11 mouse cellular contexts compared by ENCODE assay signal in genomic region chr8:64624603-64625037, GRCm38 (mm10).
DNase-seq lines count a peak whose midpoint lies in the region; ATAC-seq and TF ChIP-seq lines count a peak whose summit lies in the region.
"Had no signal": no experiment of that assay in that cellular context is flagged by ENCODE, and none has a peak within 500 bp of the region (broad histone marks: within the 10 kb centered on the region; RNA-seq: fewer than 3 reads in every experiment).

No protein-coding gene starts in this region.

- H3K9ac ChIP-seq in hindbrain, embryonic 13.5 days = no peak overlapping the region
- H3K9ac ChIP-seq in hindbrain, embryonic 14.5 days = no peak overlapping the region
- no peak overlapping the region for H3K9ac ChIP-seq in liver, embryonic 11.5 days (ENCODE audit: low read depth, low read length)
- no peak overlapping the region for H3K9ac ChIP-seq in liver, postnatal 0 days (replicated peaks)

- TF ChIP-seq POLR2A in cortical plate, adult 2 months (IDR thresholded peaks at IDR 0.05; ENCODE audit: extremely low read depth, insufficient read depth, low read length) = no peak

- H3K27me3 ChIP-seq in hindbrain, embryonic 13.5 days = no peaks in the 10 kb centered on the region
- no peaks in the 10 kb centered on the region for H3K27me3 ChIP-seq in hindbrain, embryonic 14.5 days (ENCODE audit: control insufficient read depth, insufficient read depth, low read length)
- H3K27me3 ChIP-seq in liver, embryonic 11.5 days (replicated peaks; ENCODE audit: control insufficient read depth, insufficient read depth, low read length) = no peaks in the 10 kb centered on the region
- H3K27me3 ChIP-seq in liver, postnatal 0 days (ENCODE audit: insufficient read depth, low read length) = no peaks in the 10 kb centered on the region

- intact Hi-C loops in left cerebral cortex, postnatal 10 days (cut with DNase I) = no loop called here

- H3K36me3 ChIP-seq in hindbrain, embryonic 13.5 days = no peaks in the 10 kb centered on the region; the same call in 1 of the 2 replicates
- H3K36me3 ChIP-seq in hindbrain, embryonic 14.5 days (replicated peaks; ENCODE audit: control insufficient read depth, insufficient read depth) = no peaks in the 10 kb centered on the region
- no peaks in the 10 kb centered on the region for H3K36me3 ChIP-seq in liver, embryonic 11.5 days (ENCODE audit: control insufficient read depth, insufficient read depth, low read length)
- H3K36me3 ChIP-seq in liver, postnatal 0 days (replicated peaks; ENCODE audit: insufficient read depth, low read length) = no peaks in the 10 kb centered on the region

- no peak overlapping the region for H3K4me2 ChIP-seq in hindbrain, embryonic 13.5 days
- no peak overlapping the region for H3K4me2 ChIP-seq in hindbrain, embryonic 14.5 days (replicated peaks)
- no peak overlapping the region for H3K4me2 ChIP-seq in liver, embryonic 11.5 days
- no peak overlapping the region for H3K4me2 ChIP-seq in liver, postnatal 0 days (ENCODE audit: low read depth, low read length)

- H3K27ac ChIP-seq in hindbrain, embryonic 13.5 days = no peak overlapping the region
- no peak overlapping the region for H3K27ac ChIP-seq in hindbrain, embryonic 14.5 days
- H3K27ac ChIP-seq in cortical plate, adult 2 months (ENCODE audit: insufficient read depth, low read length) = peak overlapping the region; percentile 63
- H3K27ac ChIP-seq in liver, embryonic 11.5 days (ENCODE audit: low read depth, low read length) = no peak overlapping the region
- no peak overlapping the region for H3K27ac ChIP-seq in liver, postnatal 0 days (ENCODE audit: low read depth)

- no peaks in the 10 kb centered on the region for H3K9me3 ChIP-seq in hindbrain, embryonic 13.5 days
- no peaks in the 10 kb centered on the region for H3K9me3 ChIP-seq in hindbrain, embryonic 14.5 days (ENCODE audit: control insufficient read depth, low read length)
- no peaks in the 10 kb centered on the region for H3K9me3 ChIP-seq in liver, embryonic 11.5 days (ENCODE audit: control insufficient read depth, low read length)
- peaks cover 3% of the 10 kb centered on the region; the same call in 1 of the 2 replicates for H3K9me3 ChIP-seq in liver, postnatal 0 days (ENCODE audit: low read length)

- no peak overlapping the region for H3K4me3 ChIP-seq in hindbrain, embryonic 13.5 days
- H3K4me3 ChIP-seq in hindbrain, embryonic 14.5 days (replicated peaks; ENCODE audit: low read length) = no peak overlapping the region
- H3K4me3 ChIP-seq in cortical plate, adult 2 months (ENCODE audit: insufficient read depth, low read length) = no peak overlapping the region
- no peak overlapping the region for H3K4me3 ChIP-seq in liver, embryonic 11.5 days (ENCODE audit: low read depth, low read length)
- no peak overlapping the region for H3K4me3 ChIP-seq in liver, postnatal 0 days (ENCODE audit: low read depth, low read length)

- ATAC-seq in hindbrain, embryonic 13.5 days (ENCODE audit: low FRiP score) = peak; percentile 30; the same call in 1 of the 2 replicates
- no peak for ATAC-seq in hindbrain, embryonic 14.5 days (ENCODE audit: low FRiP score)
- no peak for ATAC-seq in liver, embryonic 11.5 days (replicated peaks; ENCODE audit: low FRiP score)
- no peak for ATAC-seq in liver, postnatal 0 days

- no peak for TF ChIP-seq EP300 in liver, postnatal 0 days (IDR thresholded peaks at IDR 0.05; ENCODE audit: low read depth)

- no peak for TF ChIP-seq CTCF in cortical plate, adult 2 months (IDR thresholded peaks at IDR 0.05; ENCODE audit: extremely low read depth, insufficient read depth, low read length)
- TF ChIP-seq CTCF in liver, postnatal 0 days (IDR thresholded peaks at IDR 0.05; ENCODE audit: low read depth) = no peak

- 63% methylated on average over 10 of the region's 10 CpGs for WGBS in hindbrain, embryonic 13.5 days
- 52% methylated on average over 10 of the region's 10 CpGs for WGBS in hindbrain, embryonic 14.5 days
- WGBS in liver, embryonic 11.5 days = 79% methylated on average over 10 of the region's 10 CpGs
- 69% methylated on average over 10 of the region's 10 CpGs for WGBS in liver, postnatal 0 days (ENCODE audit: insufficient replicate concordance)

- H3K4me1 ChIP-seq in hindbrain, embryonic 13.5 days (replicated peaks) = peaks cover 27% of the 10 kb centered on the region
- H3K4me1 ChIP-seq in hindbrain, embryonic 14.5 days (replicated peaks; ENCODE audit: control insufficient read depth, insufficient read depth, low read length) = peaks cover 22% of the 10 kb centered on the region
- H3K4me1 ChIP-seq in cortical plate, adult 2 months (ENCODE audit: control insufficient read depth, insufficient read depth, low read length) = peaks cover 15% of the 10 kb centered on the region
- no peaks in the 10 kb centered on the region for H3K4me1 ChIP-seq in liver, embryonic 11.5 days (replicated peaks; ENCODE audit: control insufficient read depth, insufficient read depth, low read length)
- H3K4me1 ChIP-seq in liver, postnatal 0 days (ENCODE audit: insufficient read depth) = no peaks in the 10 kb centered on the region

- no peak for DNase-seq in hindbrain, embryonic 14.5 days (ENCODE audit: low spot score)
- DNase-seq in left cerebral cortex, postnatal 10 days (ENCODE audit: extremely low spot score in 1 of 2, low spot score in 2 of 2) = peak; percentile 33 to 46
- DNase-seq in right cerebral cortex, postnatal 14 days = peak; percentile 43
- no peak for DNase-seq in liver, embryonic 11.5 days (ENCODE audit: low spot score)
- no peak for DNase-seq in thymus, postnatal 14 days
- no peak for DNase-seq in liver, postnatal 0 days
- DNase-seq: heart, adult 18-20 months; kidney, adult 11 months; liver had no signal

Comparison
In these comparisons a context has a peak if more than half of its experiments do, and no peak if none do; other contexts are left out.
1. DNase-seq: peak in left cerebral cortex, postnatal 10 days (2 of 2) and right cerebral cortex, postnatal 14 days (single experiment); none in hindbrain, embryonic 14.5 days (single experiment), liver, embryonic 11.5 days (single experiment), thymus, postnatal 14 days (single experiment) and liver, postnatal 0 days (single experiment).